Mouse (Mus musculus) T-helper 17 cell (primary cell): ENCODE results near the gene Pard3b.

Experiments
- in situ Hi-C, 2 experiments: fragments of 300-600 bp; cut with MboI, MseI; formaldehyde crosslinking; loops; 1 replicate in 1 of 2; 2 replicates in 1 of 2; pipeline ENCODE4 v1.15.1; 2025; ENCODE audit warnings: high pct_unique_total_duplicates in 2 of 2

Pard3b gene

GRCm38 (mm10) chr1:62071139-62071538 lies 432.5 kb downstream of the Pard3b start:
- in situ Hi-C loops = no loop called here

- in situ Hi-C loops = no loop called here
These were observed 437.5 kb downstream of the Pard3b start for GRCm38 (mm10) chr1:62076171-62076570.

GRCm38 (mm10) chr1:62081129-62081528 lies 442.5 kb downstream of the Pard3b start:
- in situ Hi-C loops = no loop called here

GRCm38 (mm10) chr1:62085995-62086394 lies 447.4 kb downstream of the Pard3b start:
- in situ Hi-C loops = no loop called here

GRCm38 (mm10) chr1:62087464-62087863 lies 448.8 kb downstream of the Pard3b start:
- in situ Hi-C loops = no loop called here

- in situ Hi-C loops = no loop called here
These were observed 456.3 kb downstream of the Pard3b start for GRCm38 (mm10) chr1:62094885-62095284.

GRCm38 (mm10) chr1:62122426-62122825 lies 483.8 kb downstream of the Pard3b start:
- in situ Hi-C loops = no loop called here

- in situ Hi-C loops = no loop called here
These were observed 490.6 kb downstream of the Pard3b start for GRCm38 (mm10) chr1:62129186-62129585.

- in situ Hi-C loops = loop anchor here in 1 of 2 experiments (10.0 kb wide), 1 partner anchor 773 kb away; no protein-coding TSS in a partner anchor
These were observed 509.5 kb downstream of the Pard3b start for GRCm38 (mm10) chr1:62148134-62148533.

- in situ Hi-C loops = loop anchor here in 1 of 2 experiments (10.0 kb wide), 1 partner anchor 774 kb away; no protein-coding TSS in a partner anchor
These were observed 510.2 kb downstream of the Pard3b start for GRCm38 (mm10) chr1:62148786-62149185.

GRCm38 (mm10) chr1:62155970-62156369 lies 517.3 kb downstream of the Pard3b start:
- in situ Hi-C loops = no loop called here

GRCm38 (mm10) chr1:62159592-62159991 lies 521.0 kb downstream of the Pard3b start:
- in situ Hi-C loops = no loop called here

GRCm38 (mm10) chr1:62175013-62175640 lies 536.5 kb downstream of the Pard3b start:
- in situ Hi-C loops = no loop called here

- in situ Hi-C loops = no loop called here
These were observed 543.0 kb downstream of the Pard3b start for GRCm38 (mm10) chr1:62181638-62182037.

- in situ Hi-C loops = no loop called here
These were observed 544.0 kb downstream of the Pard3b start for GRCm38 (mm10) chr1:62182634-62183033.

- in situ Hi-C loops = no loop called here
These were observed 552.2 kb downstream of the Pard3b start for GRCm38 (mm10) chr1:62190786-62191185.

GRCm38 (mm10) chr1:62197515-62197914 lies 558.9 kb downstream of the Pard3b start:
- in situ Hi-C loops = no loop called here

- in situ Hi-C loops = no loop called here
These were observed 562.3 kb downstream of the Pard3b start for GRCm38 (mm10) chr1:62200919-62201318.

GRCm38 (mm10) chr1:62201686-62202257 lies 563.1 kb downstream of the Pard3b start:
- in situ Hi-C loops = no loop called here

GRCm38 (mm10) chr1:62213285-62213684 lies 574.7 kb downstream of the Pard3b start:
- in situ Hi-C loops = no loop called here

GRCm38 (mm10) chr1:62215842-62216241 lies 577.2 kb downstream of the Pard3b start:
- in situ Hi-C loops = no loop called here

- in situ Hi-C loops = no loop called here
These were observed 577.9 kb downstream of the Pard3b start for GRCm38 (mm10) chr1:62216568-62216967.

- in situ Hi-C loops = no loop called here
These were observed 590.5 kb downstream of the Pard3b start for GRCm38 (mm10) chr1:62229129-62229528.
